Mouse (Mus musculus) left cerebral cortex, adult 2 months (tissue): Measurements from ENCODE around the gene Gemin7. TPM values are rescaled to one million over a fixed set of nuclear protein-coding genes. Genes with fewer than 3 reads are reported as not detected.

Source experiments
- DNase-seq, 2 experiments: peaks; one replicate each; pipeline ENCODE4 v3.0.0; 2021 to 2022; ENCODE audit warnings: low spot score in 2 of 2, mixed read lengths in 1 of 2; ENCODE audit errors: extremely low spot score in 1 of 2
- H3K27ac ChIP-seq: fragments of 200-600 bp; 2 replicates; pipeline ENCODE4 v1.8.1; 2022
- H3K4me3 ChIP-seq: fragments of 200-600 bp; 2 replicates; pipeline ENCODE4 v1.8.1; 2022
- CTCF ChIP-seq: fragments of 200-600 bp; IDR thresholded peaks from 2 replicates; pipeline ENCODE4 v1.8.1; 2022; ENCODE audit warnings: antibody characterized with exemption, mild to moderate bottlenecking, moderate library complexity
- intact Hi-C: fragments of 180-260 bp; cut with DNase I; formaldehyde crosslinking; loops from one replicate; pipeline ENCODE4 v1.15.1; 2025
- total RNA-seq, 2 experiments: library from RNA; stranded (reverse); gene quantifications; 2 replicates each; pipeline ENCODE4 v1.2.3; 2021

The Gemin7 gene
- total RNA-seq, 2 experiments from 2014 or later = 50.1 to 50.8 TPM

DNA sequence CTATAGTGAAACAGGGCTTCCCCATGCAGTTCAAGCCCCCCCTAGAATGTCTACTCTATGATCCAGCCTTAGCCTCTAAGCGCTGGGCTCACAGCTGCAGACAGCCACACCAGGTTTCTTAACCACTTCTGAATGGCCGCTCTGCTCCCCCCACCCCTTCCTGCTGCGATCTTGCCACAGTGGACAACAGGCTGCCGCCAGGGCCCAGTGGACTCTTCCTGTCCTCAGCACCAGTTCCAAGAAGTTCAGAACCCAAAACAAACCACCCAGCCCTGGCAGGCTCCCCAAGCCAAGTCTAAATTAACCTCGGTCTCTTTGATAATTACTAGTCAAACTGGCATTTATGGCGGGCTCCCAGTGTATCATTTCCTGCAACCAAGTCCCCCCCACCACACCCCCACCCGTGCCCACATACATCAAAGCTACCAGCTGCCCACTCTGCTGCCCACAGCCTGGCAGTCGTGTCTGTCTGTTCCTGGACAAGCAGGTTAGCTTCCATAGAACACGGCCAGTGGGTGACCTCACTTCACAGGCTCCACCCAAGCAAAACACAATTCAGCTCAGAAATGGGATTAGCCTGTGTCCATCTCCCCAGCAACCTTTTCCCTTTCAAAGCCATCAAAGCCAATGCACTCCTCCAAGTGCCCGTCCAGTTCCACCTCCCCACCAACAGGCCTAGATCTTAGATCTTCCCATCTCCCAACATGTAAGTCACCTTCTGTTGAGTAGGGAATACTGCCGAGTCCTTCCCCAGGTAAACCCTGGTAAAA, 16.7 kb downstream of the Gemin7 start:
- DNase-seq = no peak
- peak overlapping the region; percentile 96 for H3K4me3 ChIP-seq
- intact Hi-C loops = loop anchor here (5.0 kb wide), 1 partner anchor 53 kb away; the partner anchor contains the start of genes Bloc1s3 and Trappc6a
- TF ChIP-seq CTCF = no peak
- peak overlapping the region; percentile 99 for H3K27ac ChIP-seq

GRCm38 (mm10) chr7:19558965-19559364, 18.4 kb downstream of the Gemin7 start:
- DNase-seq = no peak
- intact Hi-C loops = no loop called here
- H3K4me3 ChIP-seq = peak overlapping the region; percentile 16; the same call in 1 of the 2 replicates
- peak; percentile 54 for TF ChIP-seq CTCF
- peak overlapping the region; percentile 36; the same call in 1 of the 2 replicates for H3K27ac ChIP-seq

- Histone ChIP-seq H3K4me3 (peak overlapping the region; percentile 16; the same call in 1 of the 2 replicates), H3K27ac (peak overlapping the region; percentile 36; the same call in 1 of the 2 replicates)
- TF ChIP-seq CTCF = no peak
- peak in 1 of 2 experiments; percentile 47 for DNase-seq
- intact Hi-C loops = no loop called here
Observed at GRCm38 (mm10) chr7:19557982-19558900, 19.2 kb downstream of the Gemin7 start.

DNA sequence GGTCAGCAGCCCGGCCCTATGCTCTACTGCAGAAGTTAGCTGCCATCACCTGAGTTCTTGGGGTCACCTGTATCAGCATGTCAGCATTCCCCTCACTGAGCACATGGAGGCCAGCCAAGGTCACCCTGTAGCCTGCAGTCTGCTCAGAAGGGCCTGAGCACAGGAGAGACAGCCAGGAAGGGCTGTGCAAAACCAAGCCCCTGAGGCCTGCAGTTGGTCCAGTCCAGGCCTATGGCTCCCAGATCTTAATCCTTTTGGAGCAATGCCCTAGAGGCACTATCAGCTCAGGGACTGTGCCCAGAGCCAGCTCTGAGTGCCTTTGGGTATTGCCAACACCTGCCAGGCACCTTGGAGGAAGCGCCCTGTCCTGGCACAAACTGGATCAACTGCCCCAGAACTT, 20.3 kb downstream of the Gemin7 start:
- DNase-seq = no peak
- H3K4me3 ChIP-seq = no peak overlapping the region
- intact Hi-C loops = no loop called here
- H3K27ac ChIP-seq = peak overlapping the region; percentile 24; the same call in 1 of the 2 replicates
- no peak for TF ChIP-seq CTCF

DNA sequence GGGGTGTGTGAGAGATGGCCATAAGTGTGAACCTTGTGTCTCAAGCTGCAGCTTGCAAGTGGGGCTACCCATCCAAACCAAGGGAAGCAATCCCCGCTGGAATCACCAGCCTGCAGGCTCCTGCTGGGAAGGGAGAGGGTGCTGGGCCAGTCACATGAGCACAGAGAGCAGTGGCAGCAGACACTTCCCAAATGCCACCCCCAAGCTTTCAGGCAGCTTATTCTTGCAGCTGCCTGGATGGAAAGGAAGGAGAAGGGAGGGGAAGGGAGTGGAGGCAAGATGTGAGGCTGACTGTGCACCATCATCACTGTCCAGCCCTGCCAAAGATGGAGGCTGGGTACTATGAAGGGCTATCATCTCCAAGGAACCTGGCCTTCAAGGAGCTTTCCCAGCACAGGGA, 23.2 kb downstream of the Gemin7 start:
- TF ChIP-seq CTCF = no peak
- no peak overlapping the region for H3K4me3 ChIP-seq
- intact Hi-C loops = no loop called here

GRCm38 (mm10) chr7:19552443-19552842, 25.0 kb downstream of the Gemin7 start:
- Histone ChIP-seq H3K27ac (no peak overlapping the region), H3K4me3 (no peak overlapping the region)
- no peak for TF ChIP-seq CTCF
- intact Hi-C loops = no loop called here
- no peak for DNase-seq

More for the DNA sequence above, 23.2 kb downstream of the Gemin7 start:
- DNase-seq = peak; percentile 56 to 58
- peak overlapping the region; percentile 88 for H3K27ac ChIP-seq

DNA sequence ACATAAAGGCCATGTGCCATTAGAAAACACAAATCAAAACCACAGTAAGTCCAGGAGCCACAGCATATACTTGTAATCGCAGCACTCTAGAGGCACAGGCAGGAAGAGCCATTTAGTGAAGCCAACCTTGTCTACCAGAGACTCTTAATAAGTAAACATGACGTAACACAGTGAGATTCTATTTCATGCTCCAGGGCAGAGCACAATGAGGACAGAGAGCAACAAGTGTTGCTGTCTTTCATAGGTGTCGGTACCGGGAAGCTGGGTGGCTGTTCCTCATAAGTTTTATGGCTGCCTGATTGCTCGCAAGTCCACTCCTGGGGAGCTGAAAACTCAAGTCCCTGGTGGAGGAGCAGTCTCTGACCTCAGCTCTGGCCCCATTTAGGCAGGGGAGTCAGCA, 25.8 kb downstream of the Gemin7 start:
- no peak overlapping the region for H3K4me3 ChIP-seq
- intact Hi-C loops = no loop called here
- no peak for DNase-seq
- no peak for TF ChIP-seq CTCF
- no peak overlapping the region for H3K27ac ChIP-seq

DNA sequence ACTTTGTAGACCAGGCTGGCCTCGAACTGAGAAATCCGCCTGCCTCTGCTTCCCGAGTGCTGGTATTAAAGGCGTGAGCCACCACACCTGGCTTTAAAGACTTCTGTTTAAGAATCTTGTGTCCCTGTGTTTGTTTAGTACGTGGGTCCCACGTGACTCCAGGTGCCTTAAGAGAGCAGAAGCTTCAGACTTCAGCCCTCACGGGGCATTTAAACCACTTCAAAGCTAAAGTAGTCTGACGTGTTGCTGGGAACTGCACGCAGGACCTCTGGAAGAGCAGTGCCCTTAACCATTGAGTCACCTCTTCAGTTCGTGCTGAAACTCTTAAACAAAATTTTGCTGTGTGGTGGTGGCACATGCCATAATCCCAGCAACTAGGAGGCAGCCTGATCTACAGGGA, 28.0 kb downstream of the Gemin7 start:
- intact Hi-C loops = no loop called here

DNA sequence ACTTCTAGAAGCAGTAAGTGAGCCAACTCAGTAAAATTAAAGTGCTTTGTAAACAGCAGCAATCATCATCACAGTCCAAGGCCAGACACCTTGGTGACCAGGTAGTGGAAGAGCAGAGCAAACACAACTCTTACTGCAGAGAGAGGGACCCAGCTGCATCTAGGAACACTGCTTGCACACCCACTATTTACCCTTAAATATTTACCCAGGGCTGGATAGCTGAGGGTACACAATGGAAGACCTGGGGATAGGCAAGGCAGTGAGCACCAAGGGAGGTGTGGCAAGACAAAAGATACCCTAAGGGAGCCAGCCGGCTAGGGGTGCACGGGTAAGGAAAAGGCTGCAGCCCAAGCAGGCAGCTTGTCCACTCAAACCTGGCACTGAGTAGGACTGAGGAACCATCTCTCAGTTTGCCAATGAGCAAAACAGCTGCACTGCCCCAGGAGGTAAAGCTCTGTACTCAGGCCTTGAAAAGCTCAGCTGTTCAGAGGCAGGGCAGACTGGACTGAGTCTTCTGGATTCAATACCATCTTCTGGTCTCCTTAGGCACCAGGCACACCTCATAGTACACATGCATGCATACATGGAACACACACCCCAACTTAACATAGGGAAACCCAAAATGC, 29.9 kb downstream of the Gemin7 start:
- TF ChIP-seq CTCF = no peak
- DNase-seq = no peak
- Histone ChIP-seq H3K4me3 (no peak overlapping the region), H3K27ac (no peak overlapping the region)
- intact Hi-C loops = no loop called here

More for the DNA sequence above, 28.0 kb downstream of the Gemin7 start:
- no peak overlapping the region for H3K4me3 ChIP-seq
- DNase-seq = no peak
- no peak overlapping the region for H3K27ac ChIP-seq
- TF ChIP-seq CTCF = no peak

GRCm38 (mm10) chr7:19546007-19546406, 31.4 kb downstream of the Gemin7 start:
- Histone ChIP-seq H3K27ac (no peak overlapping the region), H3K4me3 (no peak overlapping the region)
- no peak for DNase-seq
- TF ChIP-seq CTCF = no peak
- intact Hi-C loops = no loop called here

- peak; percentile 52 for TF ChIP-seq CTCF
- intact Hi-C loops = no loop called here
- DNase-seq = no peak
- Histone ChIP-seq H3K27ac (no peak overlapping the region), H3K4me3 (no peak overlapping the region)
Observed at GRCm38 (mm10) chr7:19543584-19543983, 33.8 kb downstream of the Gemin7 start.
